Mouse (Mus musculus) activated CD4-positive, CD25-positive, alpha-beta regulatory T cell, adult 9 weeks (primary cell): Measurements from ENCODE around the gene Taar7b. TPM values are rescaled to one million over a fixed set of nuclear protein-coding genes. Genes with fewer than 3 reads are reported as not detected.

ENCODE experiments used
- polyA plus RNA-seq: library from polyadenylated mRNA; unstranded; fragments of 100-300 nt; shearing (Covaris generic); gene quantifications from one replicate; pipeline ENCODE4 v1.2.1, GENCODE M21; 2017

The Taar7b gene
- not detected for polyA plus RNA-seq

DNA sequence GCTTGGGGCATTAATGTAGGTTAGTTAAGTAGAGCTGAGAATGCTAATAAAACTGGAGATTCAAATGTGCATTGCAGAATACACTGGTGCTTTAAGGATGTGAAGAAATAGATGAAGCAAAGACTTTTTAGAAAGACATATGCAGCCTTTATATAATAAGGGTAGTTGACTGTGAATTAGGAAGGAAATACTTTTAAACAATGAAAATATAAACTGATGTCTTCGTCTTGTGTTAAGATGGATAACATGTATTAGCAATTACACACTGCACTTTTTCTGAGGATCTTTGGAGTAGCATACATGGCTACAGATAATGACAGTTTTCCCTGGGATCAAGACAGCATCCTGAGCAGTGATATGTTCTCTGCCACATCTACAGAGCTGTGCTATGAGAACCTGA is at the start of gene Taar7b:
Gene Taar7b (plus strand): TSS at position 301 of the 400 bp plus-strand sequence.

DNA sequence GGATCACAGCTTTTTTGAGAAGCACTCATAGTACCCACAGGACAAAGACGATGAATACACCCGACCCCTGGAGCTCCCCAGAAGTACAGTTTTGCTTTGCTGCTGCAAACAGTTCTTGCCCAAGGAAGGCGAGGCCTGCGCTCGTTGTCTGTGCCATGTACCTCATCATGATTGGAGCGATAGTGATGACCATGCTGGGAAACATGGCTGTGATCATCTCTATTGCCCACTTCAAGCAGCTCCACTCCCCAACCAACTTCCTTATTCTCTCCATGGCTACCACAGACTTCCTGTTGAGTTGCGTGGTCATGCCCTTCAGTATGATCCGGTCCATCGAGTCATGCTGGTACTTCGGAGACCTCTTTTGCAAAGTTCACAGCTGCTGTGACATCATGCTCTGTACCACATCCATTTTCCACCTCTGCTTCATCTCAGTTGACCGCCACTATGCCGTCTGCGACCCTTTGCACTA is 39.3 kb upstream of the Taar7b start, which contains the start of gene Taar4:
Gene Taar4 (plus strand): TSS at position 51 of the 472 bp plus-strand sequence.

DNA sequence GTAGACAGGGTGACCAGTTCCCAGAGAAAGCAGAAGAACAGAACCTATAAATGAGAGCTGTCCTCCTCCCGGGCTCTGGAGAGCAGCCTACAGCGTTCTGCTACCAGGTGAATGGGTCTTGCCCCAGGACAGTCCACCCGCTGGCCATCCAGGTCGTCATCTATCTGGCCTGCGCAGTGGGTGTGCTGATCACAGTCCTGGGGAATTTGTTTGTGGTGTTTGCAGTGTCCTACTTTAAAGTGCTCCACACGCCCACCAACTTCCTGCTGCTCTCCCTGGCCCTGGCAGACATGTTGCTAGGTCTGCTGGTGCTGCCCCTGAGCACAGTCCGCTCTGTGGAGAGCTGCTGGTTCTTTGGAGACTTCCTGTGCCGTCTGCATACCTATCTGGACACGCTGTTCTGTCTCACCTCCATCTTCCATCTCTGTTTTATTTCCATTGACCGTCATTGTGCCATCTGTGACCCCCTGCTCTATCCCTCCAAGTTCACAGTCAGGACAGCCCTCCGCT is 29.0 kb upstream of the Taar7b start, which contains the start of gene Taar5:
Gene Taar5 (plus strand): TSS at position 51 of the 510 bp plus-strand sequence.

DNA sequence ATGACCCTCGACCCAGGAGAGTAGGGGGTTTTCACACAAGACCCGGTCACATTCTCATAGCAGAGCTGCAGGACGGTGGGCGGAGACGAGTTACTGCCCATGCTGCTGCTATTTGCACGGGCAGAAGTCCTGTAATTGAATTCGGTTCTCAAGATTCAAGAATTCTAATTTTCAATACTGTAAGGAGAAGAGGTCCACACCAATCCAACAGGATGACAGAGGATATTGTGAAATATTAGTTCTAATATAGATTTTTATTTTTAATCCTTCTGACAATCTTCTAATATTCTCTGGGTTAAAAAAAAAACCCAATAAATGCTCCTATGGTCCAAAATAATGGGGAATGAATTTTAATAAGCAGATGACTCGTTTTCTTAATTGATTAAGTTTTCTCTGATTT is 14.2 kb upstream of the Taar7b start, which contains the start of gene Taar6:
Gene Taar6 (minus strand): TSS at position 101 of the 400 bp plus-strand sequence.

DNA sequence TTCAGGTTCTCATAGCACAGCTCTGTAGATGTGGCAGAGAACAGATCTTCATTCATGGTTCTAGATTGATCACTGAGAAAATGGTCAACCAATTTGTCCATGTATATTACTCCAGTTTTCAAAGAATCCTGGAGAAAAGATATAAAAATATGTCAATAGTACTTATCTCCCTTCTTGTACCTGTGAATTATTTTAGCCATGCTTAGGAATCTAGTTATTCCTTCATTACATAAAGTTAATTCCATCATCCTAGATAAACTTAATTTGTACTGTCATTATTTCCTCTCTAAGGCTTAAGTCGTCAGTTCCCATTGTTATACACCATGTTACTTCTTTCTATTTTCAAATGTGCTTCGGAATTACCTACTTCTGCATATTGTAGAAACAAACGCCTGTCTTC is 6.4 kb upstream of the Taar7b start, which contains the start of gene Taar7a:
Gene Taar7a (minus strand): TSS at position 101 of the 400 bp plus-strand sequence.

DNA sequence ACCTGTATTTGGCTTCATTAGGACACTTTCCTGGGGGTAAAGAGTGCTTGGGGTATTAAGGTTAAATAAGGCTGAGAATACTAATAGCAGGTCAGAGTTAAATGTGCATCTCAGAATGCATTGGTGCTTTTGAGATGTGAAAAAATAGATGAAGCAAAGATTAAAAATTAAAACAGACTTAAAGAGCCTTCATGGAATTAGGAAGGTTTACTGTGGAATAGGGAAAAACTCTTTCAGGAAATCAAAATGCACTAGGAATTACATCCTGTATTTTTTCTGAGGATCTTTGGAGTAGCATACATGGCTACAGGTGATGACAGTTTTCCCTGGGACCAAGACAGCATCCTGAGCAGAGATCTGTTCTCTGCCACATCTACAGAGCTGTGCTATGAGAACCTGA is 27.2 kb downstream of the Taar7b start, which contains the start of gene Taar7d:
Gene Taar7d (plus strand): TSS at position 301 of the 400 bp plus-strand sequence.

DNA sequence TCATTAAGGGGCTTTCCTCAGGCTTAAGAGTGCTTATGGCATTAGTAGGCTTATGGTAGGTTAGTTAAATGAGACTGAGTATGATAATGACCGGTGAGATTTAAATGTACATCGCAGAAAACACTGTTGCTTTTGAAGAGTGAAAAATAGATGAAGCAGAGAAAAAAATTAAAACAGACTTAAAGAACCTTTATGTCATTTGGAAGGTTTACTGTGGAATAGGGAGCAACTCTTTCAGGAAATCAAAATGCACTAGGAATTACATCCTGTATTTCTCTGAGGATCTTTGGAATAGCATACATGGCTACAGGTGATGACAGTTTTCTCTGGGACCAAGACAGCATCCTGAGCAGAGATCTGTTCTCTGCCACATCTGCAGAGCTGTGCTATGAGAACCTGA is 37.6 kb downstream of the Taar7b start, which contains the start of gene Taar7e:
Gene Taar7e (plus strand): TSS at position 301 of the 400 bp plus-strand sequence.

DNA sequence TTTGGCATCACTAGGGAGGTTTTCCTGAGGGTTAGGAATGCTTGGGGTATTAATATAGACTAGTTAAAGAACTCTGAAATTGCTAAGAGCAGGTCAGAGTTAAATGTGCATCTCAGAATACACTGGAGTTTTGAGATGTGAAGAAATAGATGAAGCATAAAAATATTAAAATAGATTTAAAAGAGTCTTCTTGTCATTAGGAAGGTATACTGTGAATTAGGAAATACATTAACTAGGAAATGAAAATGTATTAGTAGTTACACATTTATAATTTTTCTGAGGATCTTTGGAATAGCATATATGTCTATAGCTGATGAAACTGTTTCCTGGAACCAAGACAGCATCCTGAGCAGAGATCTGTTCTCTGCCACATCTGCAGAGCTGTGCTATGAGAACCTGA is 49.5 kb downstream of the Taar7b start, which contains the start of gene Taar7f:
Gene Taar7f (plus strand): TSS at position 301 of the 400 bp plus-strand sequence.

Other genes with a start within 250 kb of the Taar7b start
- gene Rps12, start 212.7 kb upstream of the Taar7b start, polyA plus RNA-seq: 51.6 TPM
- gene Slc18b1, start 203.0 kb upstream of the Taar7b start, polyA plus RNA-seq: not detected
- gene Vnn3, start 148.5 kb upstream of the Taar7b start, polyA plus RNA-seq: 0.15 TPM
- gene Vnn1, start 105.3 kb upstream of the Taar7b start, polyA plus RNA-seq: not detected
- gene Taar1, start 79.6 kb upstream of the Taar7b start, polyA plus RNA-seq: not detected
- gene Taar2, start 61.4 kb upstream of the Taar7b start, polyA plus RNA-seq: not detected
- gene Taar3, start 50.4 kb upstream of the Taar7b start, polyA plus RNA-seq: not detected
- gene Taar4, start 39.4 kb upstream of the Taar7b start, polyA plus RNA-seq: not detected
- gene Taar5, start 29.2 kb upstream of the Taar7b start, polyA plus RNA-seq: not detected
- gene Taar6, start 14.3 kb upstream of the Taar7b start, polyA plus RNA-seq: not detected
- not detected for gene Taar7a, start 6.5 kb upstream of the Taar7b start, polyA plus RNA-seq
- not detected for gene Taar7d, start 27.3 kb downstream of the Taar7b start, polyA plus RNA-seq
- gene Taar7e, start 37.7 kb downstream of the Taar7b start, polyA plus RNA-seq: not detected
- not detected for gene Taar7f, start 49.6 kb downstream of the Taar7b start, polyA plus RNA-seq
- not detected for gene Taar8a, start 76.6 kb downstream of the Taar7b start, polyA plus RNA-seq
- not detected for gene Taar8b, start 92.4 kb downstream of the Taar7b start, polyA plus RNA-seq
- not detected for gene Taar8c, start 102.0 kb downstream of the Taar7b start, polyA plus RNA-seq
- not detected for gene Taar9, start 109.6 kb downstream of the Taar7b start, polyA plus RNA-seq
- 45.4 TPM for gene Stx7, start 149.4 kb downstream of the Taar7b start, polyA plus RNA-seq
- not detected for gene Moxd1, start 223.6 kb downstream of the Taar7b start, polyA plus RNA-seq